Comparison of ENCODE assay signal across 8 mouse cellular contexts in genomic region chr15:36966940-36967339, GRCm38 (mm10). TPM values are rescaled to one million over a fixed set of nuclear protein-coding genes. Genes with fewer than 3 reads are reported as not detected.
A peak's percentile ranks its signal among the peaks of the same experiment; 100 is the strongest.
DNase-seq lines count a peak whose midpoint lies in the region; ATAC-seq and TF ChIP-seq lines count a peak whose summit lies in the region.

No protein-coding gene starts in this region.

- no peak for TF ChIP-seq CTCF in layer of hippocampus, adult 2 months (conservative IDR thresholded peaks at IDR 0.05)
- TF ChIP-seq CTCF in thymus, adult 2 months (IDR thresholded peaks at IDR 0.05; ENCODE audit: borderline replicate concordance, control insufficient read depth, extremely low read depth, insufficient read depth, low read length, poor library complexity): no peak

- no peak for TF ChIP-seq POLR2A in thymus, adult 2 months (IDR thresholded peaks at IDR 0.05; ENCODE audit: control insufficient read depth, extremely low read depth, insufficient read depth, low read length, poor library complexity)

- peak overlapping the region; percentile 40; the same call in 1 of the 2 replicates for H3K9ac ChIP-seq in embryonic facial prominence, embryonic 14.5 days (ENCODE audit: low read depth, low read length)
- H3K9ac ChIP-seq in hindbrain, embryonic 16.5 days (ENCODE audit: low read depth, low read length): peak overlapping the region; percentile 54
- peak overlapping the region; percentile 48 for H3K9ac ChIP-seq in neural tube, embryonic 13.5 days

- 34% methylated on average over 7 of the region's 7 CpGs for WGBS in embryonic facial prominence, embryonic 14.5 days
- WGBS in hindbrain, embryonic 16.5 days: 18% methylated on average over 7 of the region's 7 CpGs
- WGBS in neural tube, embryonic 13.5 days: 24% methylated on average over 7 of the region's 7 CpGs
- 14% methylated on average over 7 of the region's 7 CpGs for WGBS in thymus, adult 2 months

- H3K27ac ChIP-seq in layer of hippocampus, adult 2 months: peak overlapping the region; percentile 98
- peak overlapping the region; percentile 46; the same call in 1 of the 2 replicates for H3K27ac ChIP-seq in embryonic facial prominence, embryonic 14.5 days (replicated peaks; ENCODE audit: low read depth, low read length)
- H3K27ac ChIP-seq in hindbrain, embryonic 16.5 days (ENCODE audit: low read depth, low read length): peak overlapping the region; percentile 98
- peak overlapping the region; percentile 97 for H3K27ac ChIP-seq in neural tube, embryonic 13.5 days (replicated peaks)
- H3K27ac ChIP-seq in thymus, adult 2 months (ENCODE audit: control insufficient read depth, insufficient read depth, low read length): no peak overlapping the region

- no peaks in the 10 kb centered on the region for H3K27me3 ChIP-seq in embryonic facial prominence, embryonic 14.5 days (replicated peaks; ENCODE audit: control insufficient read depth, insufficient read depth, low read length)
- H3K27me3 ChIP-seq in hindbrain, embryonic 16.5 days (replicated peaks; ENCODE audit: control insufficient read depth, insufficient read depth, low read length): no peaks in the 10 kb centered on the region
- H3K27me3 ChIP-seq in neural tube, embryonic 13.5 days: no peaks in the 10 kb centered on the region
- no peaks in the 10 kb centered on the region for H3K27me3 ChIP-seq in thymus, adult 2 months (ENCODE audit: control insufficient read depth, insufficient read depth, low read length)

- H3K9me3 ChIP-seq in embryonic facial prominence, embryonic 14.5 days (ENCODE audit: control insufficient read depth, low read length): no peaks in the 10 kb centered on the region
- no peaks in the 10 kb centered on the region for H3K9me3 ChIP-seq in hindbrain, embryonic 16.5 days (ENCODE audit: control insufficient read depth, low read length)
- no peaks in the 10 kb centered on the region for H3K9me3 ChIP-seq in neural tube, embryonic 13.5 days

- DNase-seq in layer of hippocampus, adult 2 months (ENCODE audit: low spot score in 2 of 2): peak in 1 of 2 experiments; percentile 32
- no peak for DNase-seq in layer of hippocampus, postnatal 14 days (ENCODE audit: low spot score in 2 of 2)
- DNase-seq in embryonic facial prominence, embryonic 14.5 days (ENCODE audit: low spot score): no peak
- DNase-seq in thymus, adult 2 months: no peak
- no peak for DNase-seq in urinary bladder, adult 18-20 months (ENCODE audit: low spot score in 2 of 2)
- DNase-seq in B cell, adult 2 months: no peak

- H3K36me3 ChIP-seq in embryonic facial prominence, embryonic 14.5 days (ENCODE audit: control insufficient read depth, insufficient read depth, low read length): no peaks in the 10 kb centered on the region
- H3K36me3 ChIP-seq in hindbrain, embryonic 16.5 days (ENCODE audit: control insufficient read depth, insufficient read depth, low read length): no peaks in the 10 kb centered on the region
- no peaks in the 10 kb centered on the region for H3K36me3 ChIP-seq in neural tube, embryonic 13.5 days
- H3K36me3 ChIP-seq in thymus, adult 2 months (ENCODE audit: control insufficient read depth, insufficient read depth, low read length): no peaks in the 10 kb centered on the region

- peak overlapping the region; percentile 48 for H3K4me2 ChIP-seq in embryonic facial prominence, embryonic 14.5 days (ENCODE audit: low read depth, low read length)
- peak overlapping the region; percentile 65 for H3K4me2 ChIP-seq in hindbrain, embryonic 16.5 days (ENCODE audit: low read length)
- peak overlapping the region; percentile 54 for H3K4me2 ChIP-seq in neural tube, embryonic 13.5 days

- ATAC-seq in embryonic facial prominence, embryonic 14.5 days (ENCODE audit: low read depth): peak; percentile 23; the same call in 1 of the 2 replicates
- ATAC-seq in hindbrain, embryonic 16.5 days: peak; percentile 66
- ATAC-seq in neural tube, embryonic 13.5 days (ENCODE audit: low read depth): peak; percentile 45

- H3K4me3 ChIP-seq in layer of hippocampus, adult 2 months: peak overlapping the region; percentile 48
- H3K4me3 ChIP-seq in embryonic facial prominence, embryonic 14.5 days (ENCODE audit: low read depth, low read length): 0 out of 2 replicates have a peak overlapping the region, but pooled peaks have one; percentile 21
- H3K4me3 ChIP-seq in hindbrain, embryonic 16.5 days (ENCODE audit: low read length): no peak overlapping the region
- H3K4me3 ChIP-seq in neural tube, embryonic 13.5 days: 0 out of 2 replicates have a peak overlapping the region, but pooled peaks have one; percentile 25
- H3K4me3 ChIP-seq in thymus, adult 2 months (ENCODE audit: control insufficient read depth, insufficient read depth, low read length): no peak overlapping the region

- peaks cover 13% of the 10 kb centered on the region for H3K4me1 ChIP-seq in embryonic facial prominence, embryonic 14.5 days (ENCODE audit: control insufficient read depth, insufficient read depth, low read length)
- H3K4me1 ChIP-seq in hindbrain, embryonic 16.5 days (ENCODE audit: control insufficient read depth, insufficient read depth, low read depth, low read length): peaks cover 25% of the 10 kb centered on the region
- peaks cover 33% of the 10 kb centered on the region for H3K4me1 ChIP-seq in neural tube, embryonic 13.5 days (replicated peaks)
- peaks cover 19% of the 10 kb centered on the region for H3K4me1 ChIP-seq in thymus, adult 2 months (replicated peaks; ENCODE audit: control insufficient read depth, insufficient read depth, low read length)

RNA-seq across cellular contexts. Expression of gene Zfp706, which starts 40.6 kb away (rescaled TPM):
- total RNA-seq in layer of hippocampus, adult 2 months (2021): 100 to 1,000 TPM; 275 to 283 TPM
- 100 to 1,000 TPM; 293 to 299 TPM for total RNA-seq in layer of hippocampus, postnatal 14 days (2021)
- 379 and 391 TPM in 2 replicates for polyA plus RNA-seq in embryonic facial prominence, embryonic 14.5 days (2014; fragmentation: Nextera tagmentation; extraction: Ambion mirVana)
- polyA plus RNA-seq in hindbrain, embryonic 16.5 days (2015; fragmentation: Nextera tagmentation; extraction: Ambion mirVana): 433 and 435 TPM in 2 replicates
- 455 and 475 TPM in 2 replicates for polyA plus RNA-seq in neural tube, embryonic 13.5 days (2015; fragmentation: Nextera tagmentation; extraction: Ambion mirVana)
- 33.7 and 35.5 TPM in 2 replicates for polyA plus RNA-seq in thymus, adult 2 months (2012; rRNA removed)

Comparison
In these comparisons a context has a peak if more than half of its experiments do, and no peak if none do; other contexts are left out.
1. H3K4me3 ChIP-seq: peak in layer of hippocampus, adult 2 months (single experiment), embryonic facial prominence, embryonic 14.5 days (single experiment) and neural tube, embryonic 13.5 days (single experiment); none in hindbrain, embryonic 16.5 days (single experiment) and thymus, adult 2 months (single experiment).
2. RNA of gene Zfp706, which starts 40.6 kb away (polyA plus RNA-seq): 455 to 475 TPM in neural tube, embryonic 13.5 days, 433 to 435 TPM in hindbrain, embryonic 16.5 days and 379 to 391 TPM in embryonic facial prominence, embryonic 14.5 days; 33.7 to 35.5 TPM in thymus, adult 2 months; every median in the first group is over 10 times any median in the second.
3. Peak in every context shown above with its lines, with median percentiles within 50 percentile points of each other: ATAC-seq, H3K4me2 ChIP-seq and H3K9ac ChIP-seq.